Mouse (Mus musculus) hindbrain, embryonic 14.5 days (tissue): ENCODE results near the gene Plpp2. TPM values are rescaled to one million over a fixed set of nuclear protein-coding genes. Genes with fewer than 3 reads are reported as not detected.

Source experiments
- ATAC-seq: fragments of 200-750 bp; cut with Nextera tagmentation; 2 replicates; pipeline ENCODE4 v1.8.0; 2017; ENCODE audit warnings: moderate number of reproducible peaks, mild to moderate bottlenecking, moderate TSS enrichment, moderate library complexity; ENCODE audit not compliant: low FRiP score
- DNase-seq: peaks from one replicate; pipeline ENCODE4 v3.0.0-alpha.2; 2015; ENCODE audit warnings: low spot score
- H3K27ac ChIP-seq: fragments of 300-500 bp; sonication (generic); 2 replicates; pipeline ENCODE4 v1.5.1; 2014; ENCODE audit warnings: mild to moderate bottlenecking, moderate library complexity
- H3K27me3 ChIP-seq: fragments of 300-500 bp; sonication (generic); 2 replicates; pipeline ENCODE4 v1.6.1; 2014; ENCODE audit warnings: mild to moderate bottlenecking, low read length, mixed read lengths; ENCODE audit not compliant: control insufficient read depth, insufficient read depth
- H3K36me3 ChIP-seq: fragments of 300-500 bp; sonication (generic); replicated peaks from 2 replicates; pipeline ENCODE4 v1.6.1; 2014; ENCODE audit not compliant: control insufficient read depth, insufficient read depth
- H3K4me1 ChIP-seq: fragments of 300-500 bp; sonication (generic); replicated peaks from 2 replicates; pipeline ENCODE4 v1.6.1; 2014; ENCODE audit warnings: antibody characterized with exemption, low read length, mixed read lengths; ENCODE audit not compliant: control insufficient read depth, insufficient read depth
- H3K4me2 ChIP-seq: fragments of 300-500 bp; sonication (generic); replicated peaks from 2 replicates; pipeline ENCODE4 v1.6.1; 2014; ENCODE audit warnings: mild to moderate bottlenecking, moderate library complexity
- H3K4me3 ChIP-seq: fragments of 300-500 bp; sonication (generic); replicated peaks from 2 replicates; pipeline ENCODE4 v1.5.1; 2014; ENCODE audit warnings: mild to moderate bottlenecking, low read length
- H3K9ac ChIP-seq: fragments of 300-500 bp; sonication (generic); 2 replicates; pipeline ENCODE4 v1.6.1; 2014
- H3K9me3 ChIP-seq: fragments of 300-500 bp; sonication (generic); 2 replicates; pipeline ENCODE4 v1.6.1; 2016; ENCODE audit warnings: low read length; ENCODE audit not compliant: control insufficient read depth
- WGBS: fragments of 180-500 bp; shearing (Covaris S2); extraction: QIAGEN DNeasy Blood & Tissue Kit; methylation state at CpG from one replicate; pipeline ENCODE4 v1.1.7; 2014; 5-methylcytosine and 5-hydroxymethylcytosine counted together
- microRNA-seq: library from miRNA; unstranded; fragments of <30 nt; microRNA quantifications from one replicate; pipeline ENCODE4, GENCODE M21; 2016
- polyA plus RNA-seq: library from polyadenylated mRNA; unstranded; fragments of >200 nt; fragmentation: Nextera tagmentation; extraction: Ambion mirVana; gene quantifications from 2 replicates; pipeline ENCODE4 v1.2.1, GENCODE M21; 2014

Gene Plpp2
- polyA plus RNA-seq, 1 experiment from 2014 or later, result 21.4 TPM

GRCm38 (mm10) chr10:79495886-79496285 lies 37.7 kb downstream of the Plpp2 start:
- H3K27me3 ChIP-seq, result no peaks in the 10 kb centered on the region
- WGBS, result 55% methylated on average over 3 of the region's 3 CpGs
- H3K9ac ChIP-seq, result no peak overlapping the region
- no peaks in the 10 kb centered on the region for H3K36me3 ChIP-seq
- no peaks in the 10 kb centered on the region for H3K9me3 ChIP-seq
- no peak overlapping the region for H3K27ac ChIP-seq
- ATAC-seq (no peak), DNase-seq (no peak)
- no peak overlapping the region for H3K4me3 ChIP-seq
- no peak overlapping the region for H3K4me2 ChIP-seq
- H3K4me1 ChIP-seq, result no peaks in the 10 kb centered on the region

Small RNAs within 50 kb of the gene (microRNA-seq; reads per million reads assigned to microRNA genes)
- gene Mir6909, result not detected

Other genes starting within 250 kb of the Plpp2 start
- gene Vmn2r82, start 177.3 kb downstream of the Plpp2 start, polyA plus RNA-seq, result not detected in 2 replicates
- gene Vmn2r83, start 65.1 kb downstream of the Plpp2 start, polyA plus RNA-seq, result not detected in 2 replicates
- gene Mier2, start 21.4 kb upstream of the Plpp2 start, polyA plus RNA-seq, result 53.1 and 53.5 TPM in 2 replicates
- gene Theg, start 53.5 kb upstream of the Plpp2 start, polyA plus RNA-seq, result not detected in 2 replicates
- 0.99 and 1.2 TPM in 2 replicates for gene C2cd4c, start 80.2 kb upstream of the Plpp2 start, polyA plus RNA-seq
- 19.8 and 20.8 TPM in 2 replicates for gene Shc2, start 104.1 kb upstream of the Plpp2 start, polyA plus RNA-seq
- 0.27 and 0.31 TPM in 2 replicates for gene Odf3l2, start 111.9 kb upstream of the Plpp2 start, polyA plus RNA-seq
- gene Madcam1, start 130.8 kb upstream of the Plpp2 start, polyA plus RNA-seq, result 0.68 and 1.2 TPM in 2 replicates
- 107 and 108 TPM in 2 replicates for gene Tpgs1, start 135.6 kb upstream of the Plpp2 start, polyA plus RNA-seq
- 78.9 and 81.8 TPM in 2 replicates for gene Cdc34, start 148.4 kb upstream of the Plpp2 start, polyA plus RNA-seq
- 1.5 and 1.8 TPM in 2 replicates for gene Gzmm, start 155.2 kb upstream of the Plpp2 start, polyA plus RNA-seq
- 930 and 976 TPM in 2 replicates for gene Bsg, start 170.7 kb upstream of the Plpp2 start, polyA plus RNA-seq
- gene Hcn2, start 182.8 kb upstream of the Plpp2 start, polyA plus RNA-seq, result 2.9 and 4.3 TPM in 2 replicates
- 32.8 and 36.5 TPM in 2 replicates for gene Polrmt, start 212.8 kb upstream of the Plpp2 start, polyA plus RNA-seq
- gene Fgf22, start 221.3 kb upstream of the Plpp2 start, polyA plus RNA-seq, result 1.4 and 1.6 TPM in 2 replicates
- 92.8 and 96.7 TPM in 2 replicates for gene Rnf126, start 233.2 kb upstream of the Plpp2 start, polyA plus RNA-seq
- gene Fstl3, start 243.5 kb upstream of the Plpp2 start, polyA plus RNA-seq, result 1.6 and 2.2 TPM in 2 replicates